Mouse (Mus musculus) lung, adult 2 months (tissue): ENCODE measurements at regions not wholly inside any gene's neighbourhood (a gene's known extent, or its start where the extent isn't known, plus 50 kb on each side); places are given as distances from the start of the nearest gene placed in this dataset.

ENCODE experiments used
- DNase-seq: peaks from one replicate; pipeline ENCODE4 v3.0.0; 2022
- H3K4me1 ChIP-seq: fragments of 200-500 bp; 2 replicates; pipeline ENCODE4 v1.6.1; 2011; ENCODE audit warnings: low read length; ENCODE audit not compliant: control insufficient read depth, insufficient read depth
- H3K4me3 ChIP-seq: fragments of 200-500 bp; replicated peaks from 2 replicates; pipeline ENCODE3; 2011; ENCODE audit warnings: low read depth, mild to moderate bottlenecking, control low read depth, low read length; ENCODE audit errors: extremely low read depth
- CTCF ChIP-seq: fragments of 200-500 bp; IDR thresholded peaks from 2 replicates; pipeline ENCODE4 v1.5.1; 2011; ENCODE audit warnings: mild to moderate bottlenecking, low read length, control low read depth; ENCODE audit not compliant: insufficient read depth
- POLR2A ChIP-seq: fragments of 200-500 bp; IDR thresholded peaks from 2 replicates; pipeline ENCODE4 v1.6.1; 2011; ENCODE audit warnings: low read depth, mild to moderate bottlenecking, control low read depth, low read length, borderline replicate concordance; ENCODE audit errors: extremely low read depth
- WGBS: fragments of 180-500 bp; shearing (Covaris S2); methylation state at CpG from one replicate; pipeline ENCODE4 v1.1.7; 2018; 5-methylcytosine and 5-hydroxymethylcytosine counted together

GRCm38 (mm10) chr7:64036154-64036553, 97.4 kb upstream of the Klf13 start:
- 91% methylated on average over 7 of the region's 7 CpGs for WGBS

GRCm38 (mm10) chr7:64035025-64035606, 96.4 kb upstream of the Klf13 start:
- 69% methylated on average over 8 of the region's 8 CpGs for whole genome bisulfite sequencing
- no peaks in the 10 kb centered on the region for H3K4me1 ChIP-seq
- no peak for DNase-seq
- H3K4me3 ChIP-seq = no peak overlapping the region
- TF ChIP-seq POLR2A = no peak
- TF ChIP-seq CTCF = no peak

More at GRCm38 (mm10) chr7:64036154-64036553, 97.4 kb upstream of the Klf13 start:
- no peak for TF ChIP-seq CTCF
- TF ChIP-seq POLR2A = no peak
- Histone ChIP-seq H3K4me3 (no peak overlapping the region), H3K4me1 (no peaks in the 10 kb centered on the region)
- no peak for DNase-seq

- Histone ChIP-seq H3K4me1 (no peaks in the 10 kb centered on the region), H3K4me3 (no peak overlapping the region)
- WGBS = 71% methylated on average over 1 of the region's 1 CpGs
- TF ChIP-seq POLR2A (no peak), CTCF (no peak)
- no peak for DNase-seq
These were observed 95.8 kb upstream of the Klf13 start for GRCm38 (mm10) chr7:64034493-64034892.

DNA sequence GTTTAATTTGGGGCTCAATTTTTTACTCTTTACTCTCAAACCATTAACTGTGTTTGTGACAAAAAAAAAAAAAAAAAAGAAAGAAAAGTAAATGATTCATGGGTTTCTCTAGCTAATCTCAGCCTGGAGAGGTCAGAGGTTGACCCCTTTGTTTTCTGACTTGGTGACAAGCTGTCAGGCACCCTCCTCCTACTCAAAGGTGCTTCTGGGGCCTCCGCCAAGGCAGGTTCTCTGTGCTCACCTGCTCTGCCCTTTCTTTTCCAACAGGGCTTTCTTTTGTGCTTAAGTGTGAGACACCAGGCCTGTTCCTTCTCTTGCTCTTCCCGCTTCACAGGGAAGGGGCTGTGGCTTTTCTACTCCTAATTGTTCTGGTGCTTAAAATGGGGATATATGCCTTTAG, 94.7 kb upstream of the Klf13 start:
- Histone ChIP-seq H3K4me3 (no peak overlapping the region), H3K4me1 (no peaks in the 10 kb centered on the region)
- no peak for DNase-seq
- WGBS = 74% methylated on average over 2 of the region's 2 CpGs
- TF ChIP-seq CTCF (no peak), POLR2A (no peak)

DNA sequence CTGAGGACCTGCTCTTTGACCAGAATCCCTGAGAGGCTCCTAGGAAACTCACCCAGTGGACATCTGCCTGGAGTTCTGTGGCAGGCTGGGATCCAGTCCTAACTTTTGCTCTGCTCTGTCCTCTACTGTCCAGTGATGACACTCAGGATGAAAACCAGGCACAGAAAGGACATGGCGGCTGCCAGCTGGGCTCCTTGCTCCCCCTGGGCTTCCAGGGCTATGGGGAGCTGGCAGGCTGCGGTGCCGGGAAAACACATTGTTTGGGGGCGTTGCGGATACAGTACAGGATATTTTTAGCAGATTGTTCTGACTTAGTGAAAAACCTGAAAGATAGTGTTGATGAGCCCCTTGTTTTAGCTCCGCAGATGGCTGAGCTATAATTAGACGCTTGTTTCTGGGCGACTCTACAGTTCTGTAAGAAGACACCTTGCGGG, 94.2 kb upstream of the Klf13 start:
- TF ChIP-seq CTCF (no peak), POLR2A (no peak)
- Histone ChIP-seq H3K4me3 (no peak overlapping the region), H3K4me1 (no peaks in the 10 kb centered on the region)
- 51% methylated on average over 9 of the region's 9 CpGs for WGBS
- no peak for DNase-seq

- TF ChIP-seq CTCF (no peak), POLR2A (no peak)
- no peak overlapping the region for H3K4me3 ChIP-seq
- WGBS = 85% methylated on average over 2 of the region's 2 CpGs
- no peaks in the 10 kb centered on the region for H3K4me1 ChIP-seq
- no peak for DNase-seq
These were observed 91.9 kb upstream of the Klf13 start for GRCm38 (mm10) chr7:64030650-64031049.

GRCm38 (mm10) chr7:64027100-64027499, 88.4 kb upstream of the Klf13 start:
- no peak for DNase-seq
- WGBS = 87% methylated on average over 7 of the region's 7 CpGs
- no peaks in the 10 kb centered on the region; the same call in 1 of the 2 replicates for H3K4me1 ChIP-seq
- TF ChIP-seq CTCF (no peak), POLR2A (no peak)
- H3K4me3 ChIP-seq = no peak overlapping the region

- Histone ChIP-seq H3K4me3 (no peak overlapping the region), H3K4me1 (no peaks in the 10 kb centered on the region; the same call in none of the 2 replicates)
- no peak for TF ChIP-seq POLR2A
- TF ChIP-seq CTCF = no peak
- WGBS = 95% methylated on average over 2 of the region's 2 CpGs
- DNase-seq = no peak
These were observed 86.4 kb upstream of the Klf13 start for GRCm38 (mm10) chr7:64025155-64025554.

DNA sequence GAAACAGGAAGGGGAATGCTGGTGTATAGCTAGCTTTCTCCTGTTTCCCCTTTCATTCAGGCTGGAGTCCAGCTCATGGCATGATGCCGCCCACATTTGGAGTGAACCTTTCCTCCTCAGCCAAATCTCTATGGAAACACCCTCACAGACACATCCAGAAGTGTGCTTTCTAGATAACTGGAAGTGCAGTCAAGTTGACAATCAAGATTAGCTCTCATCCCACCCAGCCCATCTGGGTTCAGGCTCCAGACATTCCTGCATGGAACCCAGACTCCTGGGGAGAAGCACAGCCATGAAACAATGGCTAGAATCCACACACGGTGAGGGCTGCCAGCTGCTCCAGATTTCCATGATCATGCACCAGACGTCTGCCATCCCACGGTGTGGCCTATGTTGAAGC, 85.5 kb upstream of the Klf13 start:
- 67% methylated on average over 4 of the region's 4 CpGs for WGBS
- no peak overlapping the region for H3K4me3 ChIP-seq
- no peak for TF ChIP-seq CTCF
- TF ChIP-seq POLR2A = no peak
- DNase-seq = no peak
- H3K4me1 ChIP-seq = no peaks in the 10 kb centered on the region; the same call in none of the 2 replicates

DNA sequence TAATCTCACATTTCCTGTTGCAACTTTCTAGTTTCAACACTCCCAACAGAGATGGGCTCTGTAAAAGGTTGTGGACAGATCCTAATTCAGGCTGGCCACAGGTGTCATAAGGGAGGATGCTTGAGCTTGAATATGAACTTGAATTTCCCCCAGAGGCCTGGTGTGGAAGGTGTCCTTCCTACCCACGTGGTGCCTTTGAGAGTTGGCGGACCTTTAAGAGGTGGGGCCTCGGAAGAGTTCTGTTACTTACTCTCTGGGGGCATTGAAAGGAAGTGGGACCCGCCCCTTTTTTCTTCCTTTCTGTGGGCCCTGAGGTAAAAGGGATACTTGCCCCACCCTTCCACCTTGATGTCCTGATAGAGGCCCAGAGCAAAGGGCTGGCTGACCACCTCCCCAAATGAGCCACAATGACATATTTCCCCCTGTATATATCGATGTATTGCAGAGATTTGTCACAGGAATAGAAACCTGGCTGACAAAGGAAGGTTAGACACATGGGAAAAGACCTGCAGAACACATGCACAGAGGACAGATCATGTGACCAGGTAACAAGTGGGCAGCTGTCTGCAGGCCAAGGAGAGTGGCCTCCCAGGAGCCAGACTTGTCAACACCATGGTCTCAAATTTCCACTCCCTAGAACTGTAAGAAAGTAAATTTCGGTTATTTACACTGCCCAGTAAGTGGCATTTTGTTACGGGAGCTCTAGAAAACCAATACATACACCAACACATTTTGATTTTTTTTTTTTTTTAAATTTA, 84.2 kb upstream of the Klf13 start:
- no peak overlapping the region for H3K4me3 ChIP-seq
- 53% methylated on average over 7 of the region's 7 CpGs for WGBS
- H3K4me1 ChIP-seq = no peaks in the 10 kb centered on the region; the same call in none of the 2 replicates
- DNase-seq = no peak
- no peak for TF ChIP-seq CTCF
- TF ChIP-seq POLR2A = no peak
